Mouse (Mus musculus): ENCODE data around the gene Id3. TPM values are rescaled to one million over a fixed set of nuclear protein-coding genes. Genes with fewer than 3 reads are reported as not detected.

Id3 gene
- polyA plus RNA-seq, 1 experiment from 2014 or later = 156 TPM

GRCm38 (mm10) chr4:136145362-136145885, 2.1 kb downstream of the Id3 start:
- Histone ChIP-seq H3K9me3 (ENCODE audit: control insufficient read depth, low read length) (no peaks in the 10 kb centered on the region), H3K9ac (replicated peaks; ENCODE audit: low read depth, low read length) (peak overlapping the region; percentile 71), H3K4me3 (ENCODE audit: low read depth, low read length) (peak overlapping the region; percentile 58), H3K4me2 (ENCODE audit: low read depth, low read length) (peak overlapping the region; percentile 82), H3K36me3 (ENCODE audit: control insufficient read depth, insufficient read depth, low read length) (no peaks in the 10 kb centered on the region), H3K4me1 (ENCODE audit: control insufficient read depth, insufficient read depth, low read length) (peaks cover 24% of the 10 kb centered on the region), H3K27me3 (ENCODE audit: control insufficient read depth, insufficient read depth, low read length) (peaks cover 3% of the 10 kb centered on the region; the same call in 1 of the 2 replicates), H3K27ac (ENCODE audit: low read depth, low read length) (peak overlapping the region; percentile 84)
- no peak for ATAC-seq (ENCODE audit: low read depth)
- 8% methylated on average over 11 of the region's 11 CpGs for WGBS

DNA sequence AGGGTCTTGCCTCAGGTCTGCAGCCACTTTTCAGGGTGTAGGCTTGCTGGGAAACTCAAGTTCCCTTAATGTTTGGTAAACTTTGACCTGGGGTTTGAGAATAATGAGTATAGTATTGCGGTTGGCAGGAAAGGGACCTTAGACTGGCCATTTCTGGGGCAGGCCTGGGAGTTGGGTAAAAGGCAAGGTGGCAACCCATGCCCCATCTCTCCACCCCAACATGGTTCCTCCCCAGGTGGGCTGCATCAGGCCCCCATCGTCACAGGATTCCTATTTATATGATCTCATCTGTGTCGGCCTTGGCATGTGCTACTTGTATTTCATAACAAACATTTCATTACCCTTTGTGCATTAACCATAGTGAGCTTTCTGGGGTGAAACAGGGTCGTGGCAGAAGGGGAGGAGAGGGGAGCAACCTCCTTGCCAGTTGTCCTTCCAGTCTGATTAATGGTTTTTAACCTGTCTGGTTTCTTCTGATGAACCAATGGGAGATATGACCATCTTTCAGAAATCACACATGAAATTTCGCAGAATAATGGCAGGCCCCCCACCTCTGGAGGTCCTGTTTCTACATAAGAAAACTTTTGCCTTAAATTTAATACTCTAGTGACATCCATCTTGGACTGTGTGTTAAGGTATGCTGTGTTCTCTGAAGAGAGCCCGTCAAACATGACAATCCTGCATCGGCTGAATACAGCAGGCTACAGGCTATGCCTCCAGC, 2.9 kb downstream of the Id3 start:
- H3K27me3 ChIP-seq (ENCODE audit: control insufficient read depth, insufficient read depth, low read length) = peaks cover 3% of the 10 kb centered on the region; the same call in 1 of the 2 replicates
- H3K4me2 ChIP-seq (ENCODE audit: low read depth, low read length) = peak overlapping the region; percentile 82
- no peak for ATAC-seq (ENCODE audit: low read depth)
- peak overlapping the region; percentile 58 for H3K4me3 ChIP-seq (ENCODE audit: low read depth, low read length)
- H3K9me3 ChIP-seq (ENCODE audit: control insufficient read depth, low read length) = no peaks in the 10 kb centered on the region
- H3K4me1 ChIP-seq (ENCODE audit: control insufficient read depth, insufficient read depth, low read length) = peaks cover 26% of the 10 kb centered on the region
- no peaks in the 10 kb centered on the region for H3K36me3 ChIP-seq (ENCODE audit: control insufficient read depth, insufficient read depth, low read length)
- peak overlapping the region; percentile 71; the same call in 1 of the 2 replicates for H3K9ac ChIP-seq (replicated peaks; ENCODE audit: low read depth, low read length)
- 17% methylated on average over 7 of the region's 7 CpGs for WGBS
- H3K27ac ChIP-seq (ENCODE audit: low read depth, low read length) = peak overlapping the region; percentile 84

DNA sequence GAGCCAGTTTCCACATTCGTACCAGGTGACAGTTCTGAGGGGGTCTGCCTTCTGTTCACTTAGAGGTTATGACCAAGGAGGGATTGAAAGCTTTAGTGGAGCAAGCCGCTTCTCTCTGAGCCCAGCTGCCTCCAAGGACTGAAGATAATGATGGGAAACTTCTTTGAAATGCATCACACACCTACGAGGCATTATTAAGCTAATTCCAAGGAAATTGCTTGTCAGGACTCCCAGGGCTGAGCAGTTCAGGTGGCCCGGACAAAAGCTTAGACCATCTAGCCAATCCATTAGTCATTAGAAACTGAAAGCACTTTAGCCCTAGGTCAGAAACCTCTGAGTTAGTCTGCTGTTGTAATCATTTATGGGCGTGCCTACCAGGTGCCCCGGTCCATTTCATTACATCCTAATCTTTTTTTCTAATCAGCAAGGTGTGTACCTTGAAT, 3.4 kb downstream of the Id3 start:
- H3K27ac ChIP-seq (ENCODE audit: low read depth, low read length) = peak overlapping the region; percentile 22; the same call in 1 of the 2 replicates
- ATAC-seq (ENCODE audit: low read depth) = no peak
- H3K4me2 ChIP-seq (ENCODE audit: low read depth, low read length) = peak overlapping the region; percentile 82
- peaks cover 25% of the 10 kb centered on the region for H3K4me1 ChIP-seq (ENCODE audit: control insufficient read depth, insufficient read depth, low read length)
- peaks cover 3% of the 10 kb centered on the region; the same call in 1 of the 2 replicates for H3K27me3 ChIP-seq (ENCODE audit: control insufficient read depth, insufficient read depth, low read length)
- peak overlapping the region; percentile 58; the same call in 1 of the 2 replicates for H3K4me3 ChIP-seq (ENCODE audit: low read depth, low read length)
- H3K36me3 ChIP-seq (ENCODE audit: control insufficient read depth, insufficient read depth, low read length) = no peaks in the 10 kb centered on the region
- H3K9me3 ChIP-seq (ENCODE audit: control insufficient read depth, low read length) = no peaks in the 10 kb centered on the region
- H3K9ac ChIP-seq (replicated peaks; ENCODE audit: low read depth, low read length) = no peak overlapping the region
- 6% methylated on average over 6 of the region's 6 CpGs for WGBS

- Histone ChIP-seq H3K4me1 (ENCODE audit: control insufficient read depth, insufficient read depth, low read length) (peaks cover 17% of the 10 kb centered on the region; the same call in 1 of the 2 replicates), H3K4me3 (ENCODE audit: low read depth, low read length) (peak overlapping the region; percentile 37), H3K36me3 (ENCODE audit: control insufficient read depth, insufficient read depth, low read length) (no peaks in the 10 kb centered on the region), H3K4me2 (ENCODE audit: low read depth, low read length) (peak overlapping the region; percentile 82), H3K9ac (replicated peaks; ENCODE audit: low read depth, low read length) (peak overlapping the region; percentile 42), H3K27me3 (ENCODE audit: control insufficient read depth, insufficient read depth, low read length) (peaks cover 3% of the 10 kb centered on the region; the same call in 1 of the 2 replicates), H3K9me3 (ENCODE audit: control insufficient read depth, low read length) (no peaks in the 10 kb centered on the region), H3K27ac (ENCODE audit: low read depth, low read length) (peak overlapping the region; percentile 57)
- ATAC-seq (ENCODE audit: low read depth) = peak; percentile 61
- 2% methylated on average over 38 of the region's 48 CpGs for WGBS
These were observed 4.3 kb downstream of the Id3 start for GRCm38 (mm10) chr4:136147436-136148135.

DNA sequence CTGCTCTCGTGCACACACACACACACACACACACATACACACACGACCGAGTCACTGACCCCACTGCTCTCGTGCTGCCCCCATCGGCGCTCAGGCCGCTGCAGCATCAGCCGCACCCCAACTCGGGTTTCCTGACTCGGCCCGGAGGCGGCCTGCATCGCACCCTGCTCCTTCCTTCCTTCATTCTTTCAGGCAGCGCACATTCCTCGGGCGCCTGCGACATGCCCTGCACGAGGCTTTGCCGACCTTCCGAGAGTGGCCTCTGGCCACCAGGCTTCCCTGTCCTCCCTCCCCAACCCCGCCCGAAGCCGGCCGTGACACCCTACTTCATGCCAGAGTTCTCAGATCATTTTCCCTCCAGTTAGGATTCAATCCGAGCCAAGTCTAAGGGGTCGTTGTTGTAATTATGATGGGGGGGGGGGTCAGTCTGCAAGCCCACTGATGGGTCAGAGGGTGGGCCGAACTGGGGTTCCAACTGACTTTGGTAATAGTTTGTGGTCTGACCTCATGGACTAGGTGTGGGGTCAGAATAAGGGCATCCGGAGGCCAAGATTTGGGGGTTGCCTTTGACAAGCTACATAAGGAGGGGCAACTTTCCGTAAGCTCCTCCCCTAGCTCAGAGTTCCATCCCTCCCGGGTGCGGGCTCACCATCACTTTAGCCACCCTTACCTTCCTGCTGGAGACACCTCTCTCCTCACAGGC, 5.2 kb downstream of the Id3 start:
- Histone ChIP-seq H3K4me2 (ENCODE audit: low read depth, low read length) (peak overlapping the region; percentile 82), H3K4me1 (ENCODE audit: control insufficient read depth, insufficient read depth, low read length) (peaks cover 11% of the 10 kb centered on the region; the same call in 1 of the 2 replicates), H3K36me3 (ENCODE audit: control insufficient read depth, insufficient read depth, low read length) (no peaks in the 10 kb centered on the region), H3K9me3 (ENCODE audit: control insufficient read depth, low read length) (no peaks in the 10 kb centered on the region), H3K27ac (ENCODE audit: low read depth, low read length) (0 out of 2 replicates have a peak overlapping the region, but pooled peaks have one; percentile 39), H3K9ac (replicated peaks; ENCODE audit: low read depth, low read length) (peak overlapping the region; percentile 42; the same call in 1 of the 2 replicates), H3K4me3 (ENCODE audit: low read depth, low read length) (0 out of 2 replicates have a peak overlapping the region, but pooled peaks have one; percentile 37), H3K27me3 (ENCODE audit: control insufficient read depth, insufficient read depth, low read length) (peaks cover 3% of the 10 kb centered on the region; the same call in 1 of the 2 replicates)
- 7% methylated on average over 31 of the region's 31 CpGs for WGBS
- peak; percentile 15; the same call in 1 of the 2 replicates for ATAC-seq (ENCODE audit: low read depth)

- no peak overlapping the region for H3K27ac ChIP-seq (ENCODE audit: low read depth, low read length)
- H3K4me1 ChIP-seq (ENCODE audit: control insufficient read depth, insufficient read depth, low read length) = peaks cover 9% of the 10 kb centered on the region; the same call in 1 of the 2 replicates
These were observed 5.7 kb downstream of the Id3 start for GRCm38 (mm10) chr4:136149045-136149379.

GRCm38 (mm10) chr4:136149734-136150133, 6.4 kb downstream of the Id3 start:
- 42% methylated on average over 3 of the region's 3 CpGs for WGBS
- Histone ChIP-seq H3K9ac (replicated peaks; ENCODE audit: low read depth, low read length) (no peak overlapping the region), H3K4me2 (ENCODE audit: low read depth, low read length) (no peak overlapping the region), H3K27me3 (ENCODE audit: control insufficient read depth, insufficient read depth, low read length) (peaks cover 3% of the 10 kb centered on the region; the same call in 1 of the 2 replicates), H3K9me3 (ENCODE audit: control insufficient read depth, low read length) (no peaks in the 10 kb centered on the region), H3K4me3 (ENCODE audit: low read depth, low read length) (no peak overlapping the region), H3K36me3 (ENCODE audit: control insufficient read depth, insufficient read depth, low read length) (no peaks in the 10 kb centered on the region), H3K4me1 (ENCODE audit: control insufficient read depth, insufficient read depth, low read length) (peaks cover 9% of the 10 kb centered on the region; the same call in 1 of the 2 replicates), H3K27ac (ENCODE audit: low read depth, low read length) (no peak overlapping the region)
- no peak for ATAC-seq (ENCODE audit: low read depth)

More at GRCm38 (mm10) chr4:136149045-136149379, 5.7 kb downstream of the Id3 start:
- no peak for ATAC-seq (ENCODE audit: low read depth)
- Histone ChIP-seq H3K27me3 (ENCODE audit: control insufficient read depth, insufficient read depth, low read length) (peaks cover 3% of the 10 kb centered on the region; the same call in 1 of the 2 replicates), H3K4me2 (ENCODE audit: low read depth, low read length) (no peak overlapping the region), H3K9me3 (ENCODE audit: control insufficient read depth, low read length) (no peaks in the 10 kb centered on the region), H3K36me3 (ENCODE audit: control insufficient read depth, insufficient read depth, low read length) (no peaks in the 10 kb centered on the region), H3K9ac (replicated peaks; ENCODE audit: low read depth, low read length) (no peak overlapping the region), H3K4me3 (ENCODE audit: low read depth, low read length) (no peak overlapping the region)
- WGBS = 90% methylated on average over 2 of the region's 2 CpGs

DNA sequence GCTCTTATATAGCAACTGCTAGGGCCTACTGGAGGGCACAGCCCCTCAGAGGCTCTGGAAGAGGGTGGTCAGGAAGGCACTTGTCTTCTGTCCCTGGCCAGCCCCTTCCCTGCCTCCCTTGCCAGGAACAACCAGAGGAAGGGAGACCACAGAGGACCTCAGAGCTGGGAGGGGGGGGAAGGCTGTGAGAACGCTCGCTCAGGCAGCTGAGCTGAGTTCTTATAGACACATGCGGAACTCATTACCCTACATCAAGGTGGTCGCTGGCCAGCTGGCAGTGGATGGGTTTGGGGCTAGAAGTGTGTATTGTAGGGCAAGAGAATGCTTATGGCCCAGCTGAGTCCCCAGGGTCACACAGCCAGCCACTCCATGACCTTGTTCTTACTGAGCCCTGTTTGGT, 7.3 kb downstream of the Id3 start:
- Histone ChIP-seq H3K27me3 (ENCODE audit: control insufficient read depth, insufficient read depth, low read length) (0 out of 2 replicates have a peak, but pooled peaks cover under 1% of the 10 kb centered on the region), H3K9me3 (ENCODE audit: control insufficient read depth, low read length) (no peaks in the 10 kb centered on the region), H3K9ac (replicated peaks; ENCODE audit: low read depth, low read length) (no peak overlapping the region), H3K27ac (ENCODE audit: low read depth, low read length) (no peak overlapping the region), H3K4me2 (ENCODE audit: low read depth, low read length) (no peak overlapping the region), H3K4me1 (ENCODE audit: control insufficient read depth, insufficient read depth, low read length) (peaks cover 9% of the 10 kb centered on the region; the same call in 1 of the 2 replicates), H3K4me3 (ENCODE audit: low read depth, low read length) (no peak overlapping the region), H3K36me3 (ENCODE audit: control insufficient read depth, insufficient read depth, low read length) (no peaks in the 10 kb centered on the region)
- WGBS = 54% methylated on average over 4 of the region's 4 CpGs
- no peak for ATAC-seq (ENCODE audit: low read depth)
